Mouse (Mus musculus): Measurements from ENCODE around the gene Mycbp.

- TF ChIP-seq CTCF (conservative IDR thresholded peaks at IDR 0.05; ENCODE audit: low read length) (no peak), POU5F1 (IDR thresholded peaks at IDR 0.05; ENCODE audit: borderline replicate concordance, low read length) (no peak)
Measured at GRCm38 (mm10) chr4:123946701-123947100, 42.1 kb downstream of the Mycbp start.

All from E14TG2a.4 (cell line).